Mouse (Mus musculus): Measurements from ENCODE around the gene Tenm2.

- TF ChIP-seq CTCF (IDR thresholded peaks at IDR 0.05; ENCODE audit: control insufficient read depth, insufficient read depth, low read length) (no peak), POLR2A (IDR thresholded peaks at IDR 0.05; ENCODE audit: borderline replicate concordance, control insufficient read depth, low read depth, low read length) (no peak)
These were observed 534.8 kb downstream of the Tenm2 start for GRCm38 (mm10) chr11:36700951-36701350.

Data from bone marrow, adult 2 months (tissue).